Mouse (Mus musculus): Measurements from ENCODE around the gene Ovca2.

- no peak for TF ChIP-seq USF1 (IDR thresholded peaks at IDR 0.05; ENCODE audit: low read depth)
- TF ChIP-seq CTCF (IDR thresholded peaks at IDR 0.05; ENCODE audit: control insufficient read depth, insufficient read depth, insufficient read length): no peak
These were observed 15.7 kb upstream of the Ovca2 start for GRCm38 (mm10) chr11:75194121-75194849.
